Mouse (Mus musculus) forebrain, embryonic 12.5 days (tissue): ENCODE measurements at regions not wholly inside any gene's neighbourhood (a gene's known extent, or its start where the extent isn't known, plus 50 kb on each side); places are given as distances from the start of the nearest gene placed in this dataset.

Experiments
- ATAC-seq: fragments of 200-750 bp; cut with Nextera tagmentation; 2 replicates; pipeline ENCODE4 v1.8.0; 2017; ENCODE audit warnings: moderate TSS enrichment; ENCODE audit not compliant: low FRiP score
- H3K27ac ChIP-seq: fragments of 300-500 bp; sonication (generic); 2 replicates; pipeline ENCODE4 v1.5.1; 2016; ENCODE audit warnings: mild to moderate bottlenecking
- H3K27me3 ChIP-seq: fragments of 300-500 bp; sonication (generic); 2 replicates; pipeline ENCODE4 v1.6.1; 2016; ENCODE audit warnings: mild to moderate bottlenecking
- H3K36me3 ChIP-seq: fragments of 300-500 bp; sonication (generic); replicated peaks from 2 replicates; pipeline ENCODE4 v1.6.1; 2016; ENCODE audit warnings: mild to moderate bottlenecking
- H3K4me1 ChIP-seq: fragments of 300-500 bp; sonication (generic); 2 replicates; pipeline ENCODE4 v1.6.1; 2016
- H3K4me2 ChIP-seq: fragments of 300-500 bp; sonication (generic); 2 replicates; pipeline ENCODE4 v1.6.1; 2016; ENCODE audit warnings: mild to moderate bottlenecking, moderate library complexity
- H3K4me3 ChIP-seq: fragments of 300-500 bp; sonication (generic); replicated peaks from 2 replicates; pipeline ENCODE4 v1.5.1; 2016; ENCODE audit warnings: mild to moderate bottlenecking
- H3K9ac ChIP-seq: fragments of 300-500 bp; sonication (generic); 2 replicates; pipeline ENCODE4 v1.6.1; 2016; ENCODE audit warnings: mild to moderate bottlenecking
- H3K9me3 ChIP-seq: fragments of 300-500 bp; sonication (generic); 2 replicates; pipeline ENCODE4 v1.6.1; 2016
- WGBS: fragments of 180-500 bp; shearing (Covaris S2); methylation state at CpG from one replicate; pipeline ENCODE4 v1.1.7; 2016; 5-methylcytosine and 5-hydroxymethylcytosine counted together

DNA sequence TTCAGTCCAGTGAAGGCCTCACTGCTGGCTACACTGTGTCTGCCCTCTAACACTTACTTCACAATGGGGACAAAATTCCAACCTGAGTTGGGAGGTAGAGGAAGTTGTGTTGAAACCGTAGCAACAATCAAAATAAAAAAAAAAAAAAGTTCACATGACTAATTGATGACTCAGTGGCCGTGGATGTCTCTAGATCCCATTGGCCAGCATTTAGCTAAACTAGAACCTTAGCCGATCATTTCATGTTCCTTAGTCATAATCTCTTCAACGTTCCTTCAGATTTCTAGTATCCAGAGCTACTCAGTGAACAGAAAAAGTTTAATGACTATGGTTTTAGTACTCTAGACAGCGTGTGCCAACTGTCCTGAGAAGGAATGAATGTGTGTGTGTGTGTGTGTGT, 59.2 kb upstream of the Pcsk6 start:
- H3K36me3 ChIP-seq: no peaks in the 10 kb centered on the region
- H3K4me1 ChIP-seq: peaks cover 8% of the 10 kb centered on the region
- H3K27ac ChIP-seq: no peak overlapping the region
- H3K4me3 ChIP-seq: no peak overlapping the region
- WGBS: 88% methylated on average over 5 of the region's 5 CpGs
- no peaks in the 10 kb centered on the region for H3K9me3 ChIP-seq
- H3K27me3 ChIP-seq: no peaks in the 10 kb centered on the region
- H3K4me2 ChIP-seq: no peak overlapping the region
- ATAC-seq: no peak
- H3K9ac ChIP-seq: no peak overlapping the region

DNA sequence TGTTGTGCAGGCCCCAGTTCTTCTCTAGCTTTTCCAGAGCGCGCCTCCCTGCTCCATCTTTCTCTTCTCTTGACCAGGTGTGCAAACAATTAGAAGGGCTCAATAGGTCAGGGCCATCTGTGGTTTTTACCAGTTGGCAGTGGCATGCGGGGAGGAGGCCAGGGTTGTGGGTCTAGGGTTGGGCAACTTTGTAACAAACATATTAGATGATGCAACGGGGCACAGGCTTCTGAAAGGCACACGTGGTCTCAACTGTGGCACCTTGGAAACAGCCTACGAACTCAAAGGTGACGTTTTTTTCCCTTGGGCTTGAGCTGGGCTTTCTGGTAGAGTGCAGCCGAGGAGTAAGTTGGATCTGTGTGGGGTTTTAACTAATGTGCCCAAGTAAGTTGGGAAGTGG, 58.7 kb upstream of the Pcsk6 start:
- H3K27me3 ChIP-seq: no peaks in the 10 kb centered on the region
- no peak overlapping the region for H3K27ac ChIP-seq
- H3K4me1 ChIP-seq: peaks cover 8% of the 10 kb centered on the region
- no peaks in the 10 kb centered on the region for H3K36me3 ChIP-seq
- H3K4me2 ChIP-seq: no peak overlapping the region
- no peak overlapping the region for H3K9ac ChIP-seq
- H3K4me3 ChIP-seq: no peak overlapping the region
- ATAC-seq: no peak
- no peaks in the 10 kb centered on the region for H3K9me3 ChIP-seq
- WGBS: 93% methylated on average over 8 of the region's 8 CpGs

DNA sequence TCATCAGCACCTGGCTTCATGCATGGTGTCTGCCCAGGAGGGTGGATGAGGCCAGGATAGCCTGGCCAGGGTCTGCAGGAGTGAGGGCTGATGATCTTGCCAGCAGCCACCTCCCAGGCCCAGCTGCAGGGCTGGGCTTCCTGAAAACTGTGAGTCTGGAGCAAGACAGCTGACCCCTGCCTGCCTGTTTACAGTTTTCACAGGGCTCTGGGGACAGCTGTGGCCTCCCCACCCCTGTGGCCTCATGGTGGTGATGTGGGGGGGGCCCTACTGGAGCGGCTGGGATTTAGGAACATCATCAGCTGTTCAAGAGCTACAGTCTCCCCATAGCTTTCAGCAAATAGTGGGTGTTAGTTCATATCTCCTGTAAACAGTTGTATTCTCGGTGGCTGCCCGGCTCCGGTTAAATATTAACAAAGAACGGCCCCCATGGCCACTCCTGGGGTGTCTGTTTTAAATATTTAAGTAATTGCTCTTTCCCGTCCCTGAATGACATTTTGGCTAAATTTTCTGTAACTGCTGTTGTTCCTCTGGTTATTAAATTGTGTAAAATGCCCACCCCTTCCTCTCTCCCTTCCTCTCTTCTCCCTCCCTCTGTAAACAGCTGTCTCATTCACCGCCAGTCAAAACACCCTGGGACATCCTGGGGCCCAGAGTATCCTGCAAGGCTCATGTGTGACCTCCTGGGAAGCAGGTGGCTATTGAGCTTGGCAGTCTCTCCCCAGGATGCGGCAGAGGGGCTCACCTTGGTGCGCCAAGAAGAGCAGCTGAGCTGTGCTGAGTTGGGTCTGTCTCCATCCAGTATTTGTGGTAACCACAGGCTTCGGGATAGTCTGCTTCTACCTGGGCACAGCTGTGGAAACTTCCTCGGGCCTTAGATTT, 57.9 kb upstream of the Pcsk6 start:
- no peak for ATAC-seq
- Histone ChIP-seq H3K27ac (no peak overlapping the region), H3K36me3 (no peaks in the 10 kb centered on the region), H3K9me3 (no peaks in the 10 kb centered on the region), H3K4me3 (no peak overlapping the region), H3K27me3 (no peaks in the 10 kb centered on the region), H3K4me2 (no peak overlapping the region), H3K4me1 (peaks cover 8% of the 10 kb centered on the region), H3K9ac (no peak overlapping the region)
- 68% methylated on average over 11 of the region's 11 CpGs for WGBS
